Mouse (Mus musculus): ENCODE measurements at regions not wholly inside any gene's neighbourhood (a gene's known extent, or its start where the extent isn't known, plus 50 kb on each side); places are given as distances from the start of the nearest gene placed in this dataset.

- DNase-seq, result no peak
Observed at GRCm38 (mm10) chr10:124320191-124321110, 1056.7 kb downstream of the Fam19a2 start.

GRCm38 (mm10) chr10:124332491-124332890 lies 1056.8 kb downstream of the Slc16a7 start:
- no peak for DNase-seq

GRCm38 (mm10) chr10:124338923-124339322 lies 1050.3 kb downstream of the Slc16a7 start:
- DNase-seq, result no peak

GRCm38 (mm10) chr10:124349300-124349699 lies 1040.0 kb downstream of the Slc16a7 start:
- peak; percentile 38 for DNase-seq

GRCm38 (mm10) chr10:124362795-124363194 lies 1026.5 kb downstream of the Slc16a7 start:
- no peak for DNase-seq

- no peak for DNase-seq
Observed at GRCm38 (mm10) chr10:124370994-124371393, 1018.3 kb downstream of the Slc16a7 start.

- DNase-seq, result no peak
Observed at GRCm38 (mm10) chr10:124402647-124403046, 986.6 kb downstream of the Slc16a7 start.

- no peak for DNase-seq
Observed at GRCm38 (mm10) chr10:124409633-124410032, 979.6 kb downstream of the Slc16a7 start.

GRCm38 (mm10) chr10:124416531-124416930 lies 972.7 kb downstream of the Slc16a7 start:
- no peak for DNase-seq

- no peak for DNase-seq
Observed at GRCm38 (mm10) chr10:124423418-124423817, 965.8 kb downstream of the Slc16a7 start.
